Mouse (Mus musculus): ENCODE measurements around the gene Rfx2. TPM values are rescaled to one million over a fixed set of nuclear protein-coding genes. Genes with fewer than 3 reads are reported as not detected.

The Rfx2 gene
- polyA plus RNA-seq, 1 experiment from 2014 or later: 3.3 TPM

DNA sequence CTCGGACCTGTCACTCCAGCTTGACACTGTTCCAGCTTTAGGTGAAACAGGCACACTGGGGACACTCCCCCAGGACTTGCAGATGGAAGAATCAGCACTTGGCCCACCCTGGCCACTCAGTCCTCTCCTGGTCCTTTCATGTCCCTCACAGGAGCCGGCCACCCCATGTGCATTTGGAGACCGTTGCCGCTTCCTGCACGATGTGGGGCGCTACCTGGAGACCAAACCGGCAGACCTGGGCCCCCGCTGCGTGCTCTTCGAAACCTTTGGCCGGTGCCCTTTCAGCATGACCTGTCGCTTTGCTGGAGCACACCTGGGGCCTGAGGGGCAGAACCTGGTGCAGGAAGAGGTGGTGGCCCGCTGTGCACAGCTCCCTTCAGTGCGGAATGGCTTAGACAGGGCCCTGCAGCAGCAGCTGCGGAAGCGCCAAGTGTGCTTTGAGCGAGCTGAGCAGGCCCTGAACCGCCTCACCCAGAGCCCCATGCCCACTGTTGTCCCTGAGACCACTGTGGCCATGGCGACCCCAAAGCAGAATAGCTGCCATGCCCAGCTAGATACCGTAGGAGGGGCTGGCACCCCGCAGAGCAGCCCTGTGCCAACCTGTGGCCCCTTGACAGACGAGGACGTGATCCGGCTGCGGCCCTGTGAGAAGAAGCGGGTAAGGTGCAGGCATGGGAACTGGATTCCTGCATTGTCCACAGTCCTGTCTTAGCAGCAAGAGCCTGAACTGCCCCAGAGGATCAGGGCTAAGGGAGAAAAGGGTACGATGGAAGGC is 64.0 kb downstream of the Rfx2 start:
- DNase-seq (ENCODE audit: low spot score) (no peak), ATAC-seq (ENCODE audit: low FRiP score, low TSS enrichment) (no peak)
- Histone ChIP-seq H3K4me3 (ENCODE audit: low read depth, low read length) (no peak overlapping the region), H3K27ac (replicated peaks) (no peak overlapping the region), H3K27me3 (ENCODE audit: control insufficient read depth, insufficient read depth, low read length) (no peaks in the 10 kb centered on the region), H3K9me3 (ENCODE audit: control insufficient read depth, low read length) (no peaks in the 10 kb centered on the region), H3K9ac (ENCODE audit: low read length) (no peak overlapping the region), H3K4me1 (replicated peaks; ENCODE audit: control insufficient read depth, insufficient read depth) (no peaks in the 10 kb centered on the region; the same call in 1 of the 2 replicates), H3K36me3 (ENCODE audit: control insufficient read depth, insufficient read depth, low read length) (peaks cover 12% of the 10 kb centered on the region; the same call in 1 of the 2 replicates), H3K4me2 (replicated peaks; ENCODE audit: low read depth) (no peak overlapping the region)
- WGBS: 94% methylated on average over 26 of the region's 27 CpGs
- no peak for TF ChIP-seq CTCF (IDR thresholded peaks at IDR 0.05; ENCODE audit: low read depth)
- no peak for TF ChIP-seq EP300 (optimal IDR thresholded peaks at IDR 0.05)

DNA sequence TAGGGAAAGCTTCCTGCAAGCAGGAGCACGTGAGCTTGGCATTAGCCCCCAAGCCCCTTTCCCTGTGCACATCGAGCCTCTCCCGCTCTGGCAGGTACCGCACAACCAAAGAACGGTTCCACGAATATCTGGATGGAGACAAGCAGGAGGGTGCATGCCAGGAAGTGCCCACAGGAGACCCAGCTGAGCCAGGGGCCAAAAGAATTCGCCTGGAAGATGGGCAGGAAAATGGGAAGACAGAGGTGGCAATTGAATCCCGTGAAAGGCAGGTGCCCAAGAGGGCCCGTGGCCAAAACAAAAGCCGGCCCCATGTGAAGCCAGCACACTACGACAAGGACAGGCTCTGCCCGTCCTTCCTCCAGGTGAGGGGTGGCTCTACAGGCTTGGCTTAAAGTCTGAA is 65.4 kb downstream of the Rfx2 start:
- TF ChIP-seq EP300 (optimal IDR thresholded peaks at IDR 0.05) (no peak), CTCF (IDR thresholded peaks at IDR 0.05; ENCODE audit: low read depth) (no peak)
- ATAC-seq (ENCODE audit: low FRiP score, low TSS enrichment) (no peak), DNase-seq (ENCODE audit: low spot score) (no peak)
- Histone ChIP-seq H3K36me3 (ENCODE audit: control insufficient read depth, insufficient read depth, low read length) (peaks cover 12% of the 10 kb centered on the region; the same call in 1 of the 2 replicates), H3K9ac (ENCODE audit: low read length) (peak overlapping the region; percentile 0; the same call in 1 of the 2 replicates), H3K9me3 (ENCODE audit: control insufficient read depth, low read length) (no peaks in the 10 kb centered on the region), H3K4me1 (replicated peaks; ENCODE audit: control insufficient read depth, insufficient read depth) (peaks cover 6% of the 10 kb centered on the region), H3K27me3 (ENCODE audit: control insufficient read depth, insufficient read depth, low read length) (no peaks in the 10 kb centered on the region), H3K4me3 (ENCODE audit: low read depth, low read length) (peak overlapping the region; percentile 75), H3K4me2 (replicated peaks; ENCODE audit: low read depth) (peak overlapping the region; percentile 50), H3K27ac (replicated peaks) (no peak overlapping the region)
- 41% methylated on average over 12 of the region's 12 CpGs for WGBS

DNA sequence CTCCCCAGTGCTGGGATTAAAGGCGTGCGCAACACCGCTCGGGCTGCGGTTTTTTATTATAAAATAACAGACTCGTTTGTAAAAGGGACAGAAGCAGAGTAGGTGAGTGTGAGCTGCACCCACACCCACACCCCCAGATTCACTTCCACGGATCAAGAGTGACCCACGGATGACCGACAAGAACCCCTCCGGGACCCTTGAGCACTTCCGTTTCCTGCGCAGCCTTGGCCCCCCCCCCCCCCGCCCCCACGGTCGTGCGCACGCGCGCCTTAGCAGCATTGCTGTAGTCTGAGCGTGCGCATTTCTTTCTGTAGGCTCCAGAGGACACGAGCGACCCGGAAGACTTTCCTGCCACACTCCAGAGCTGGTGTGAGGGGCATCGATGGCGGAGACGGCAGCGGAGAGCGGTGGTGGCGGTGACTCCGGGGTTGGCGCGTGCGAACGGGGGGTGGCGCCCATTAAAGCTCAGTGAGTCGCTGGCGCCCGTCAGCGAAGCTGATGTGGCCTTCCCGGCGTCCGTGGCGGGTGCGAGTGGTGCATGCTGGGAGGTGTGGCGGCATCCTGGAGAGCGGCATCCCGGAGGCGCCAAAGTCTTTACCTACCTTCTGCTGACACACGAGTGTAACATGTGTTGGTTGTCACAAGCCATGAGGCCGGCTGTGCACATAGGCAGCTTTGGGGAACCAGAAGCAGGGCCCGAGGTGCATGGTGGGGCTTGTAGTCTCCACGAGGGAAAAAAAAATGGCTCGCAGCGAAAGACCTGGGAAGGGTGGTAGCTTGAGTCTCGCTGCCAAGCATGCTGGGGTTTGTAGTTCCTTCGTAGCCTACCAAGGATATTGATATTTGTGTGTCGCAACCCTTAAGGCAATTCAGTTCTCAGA is 66.1 kb downstream of the Rfx2 start, which contains the start of gene Dus3l:
Gene Dus3l (plus strand): TSS at position 284 of the 881 bp plus-strand sequence.
- H3K36me3 ChIP-seq (ENCODE audit: control insufficient read depth, insufficient read depth, low read length): peaks cover 12% of the 10 kb centered on the region; the same call in 1 of the 2 replicates
- H3K4me3 ChIP-seq (ENCODE audit: low read depth, low read length): peak within 1 kb of the TSS; percentile 75
- peak within 1 kb of the TSS; percentile 50 for H3K4me2 ChIP-seq (replicated peaks; ENCODE audit: low read depth)
- peaks cover 6% of the 10 kb centered on the region for H3K4me1 ChIP-seq (replicated peaks; ENCODE audit: control insufficient read depth, insufficient read depth)
- WGBS: under 1% methylated on average over 52 of the region's 58 CpGs
- H3K27ac ChIP-seq (replicated peaks): peak within 1 kb of the TSS; percentile 97
- H3K9ac ChIP-seq (ENCODE audit: low read length): peak within 1 kb of the TSS; percentile 81
- no peaks in the 10 kb centered on the region for H3K9me3 ChIP-seq (ENCODE audit: control insufficient read depth, low read length)
- TF ChIP-seq CTCF (IDR thresholded peaks at IDR 0.05; ENCODE audit: low read depth): no peak
- no peak for TF ChIP-seq EP300 (optimal IDR thresholded peaks at IDR 0.05)
- ATAC-seq (ENCODE audit: low FRiP score, low TSS enrichment): peak; percentile 85
- peak; percentile 90 for DNase-seq (ENCODE audit: low spot score)
- no peaks in the 10 kb centered on the region for H3K27me3 ChIP-seq (ENCODE audit: control insufficient read depth, insufficient read depth, low read length)

DNA sequence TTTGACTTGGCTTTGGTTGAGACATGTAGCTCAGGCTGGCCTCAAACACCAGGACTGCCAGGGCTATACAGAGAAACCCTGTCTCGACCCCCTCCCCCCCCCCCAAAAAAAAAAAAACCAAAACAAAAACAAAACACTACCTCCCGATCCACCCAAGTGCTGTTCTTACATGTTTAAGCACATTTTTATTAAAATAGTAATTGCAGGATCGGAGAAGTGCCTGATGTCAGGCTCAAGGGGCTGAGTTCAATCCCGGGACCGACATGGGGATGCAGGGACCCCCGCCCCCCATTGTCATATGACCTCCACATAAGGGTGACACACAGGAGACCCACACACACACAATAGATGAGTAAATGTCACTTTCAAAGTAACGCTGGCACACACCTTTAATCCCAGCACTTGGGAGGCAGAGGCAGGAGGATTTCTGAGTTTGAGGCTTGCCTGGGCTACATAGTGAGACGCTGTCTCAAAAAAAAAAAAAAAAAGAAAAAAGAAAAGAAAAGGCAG is 67.0 kb downstream of the Rfx2 start:
- Histone ChIP-seq H3K27me3 (ENCODE audit: control insufficient read depth, insufficient read depth, low read length) (no peaks in the 10 kb centered on the region), H3K4me3 (ENCODE audit: low read depth, low read length) (peak overlapping the region; percentile 75; the same call in 1 of the 2 replicates), H3K36me3 (ENCODE audit: control insufficient read depth, insufficient read depth, low read length) (peaks cover 12% of the 10 kb centered on the region; the same call in 1 of the 2 replicates), H3K4me1 (replicated peaks; ENCODE audit: control insufficient read depth, insufficient read depth) (peaks cover 6% of the 10 kb centered on the region), H3K9ac (ENCODE audit: low read length) (no peak overlapping the region), H3K4me2 (replicated peaks; ENCODE audit: low read depth) (peak overlapping the region; percentile 50), H3K9me3 (ENCODE audit: control insufficient read depth, low read length) (no peaks in the 10 kb centered on the region), H3K27ac (replicated peaks) (peak overlapping the region; percentile 97)
- TF ChIP-seq CTCF (IDR thresholded peaks at IDR 0.05; ENCODE audit: low read depth) (no peak), EP300 (optimal IDR thresholded peaks at IDR 0.05) (no peak)
- ATAC-seq (ENCODE audit: low FRiP score, low TSS enrichment) (no peak), DNase-seq (ENCODE audit: low spot score) (no peak)
- 73% methylated on average over 8 of the region's 8 CpGs for WGBS

DNA sequence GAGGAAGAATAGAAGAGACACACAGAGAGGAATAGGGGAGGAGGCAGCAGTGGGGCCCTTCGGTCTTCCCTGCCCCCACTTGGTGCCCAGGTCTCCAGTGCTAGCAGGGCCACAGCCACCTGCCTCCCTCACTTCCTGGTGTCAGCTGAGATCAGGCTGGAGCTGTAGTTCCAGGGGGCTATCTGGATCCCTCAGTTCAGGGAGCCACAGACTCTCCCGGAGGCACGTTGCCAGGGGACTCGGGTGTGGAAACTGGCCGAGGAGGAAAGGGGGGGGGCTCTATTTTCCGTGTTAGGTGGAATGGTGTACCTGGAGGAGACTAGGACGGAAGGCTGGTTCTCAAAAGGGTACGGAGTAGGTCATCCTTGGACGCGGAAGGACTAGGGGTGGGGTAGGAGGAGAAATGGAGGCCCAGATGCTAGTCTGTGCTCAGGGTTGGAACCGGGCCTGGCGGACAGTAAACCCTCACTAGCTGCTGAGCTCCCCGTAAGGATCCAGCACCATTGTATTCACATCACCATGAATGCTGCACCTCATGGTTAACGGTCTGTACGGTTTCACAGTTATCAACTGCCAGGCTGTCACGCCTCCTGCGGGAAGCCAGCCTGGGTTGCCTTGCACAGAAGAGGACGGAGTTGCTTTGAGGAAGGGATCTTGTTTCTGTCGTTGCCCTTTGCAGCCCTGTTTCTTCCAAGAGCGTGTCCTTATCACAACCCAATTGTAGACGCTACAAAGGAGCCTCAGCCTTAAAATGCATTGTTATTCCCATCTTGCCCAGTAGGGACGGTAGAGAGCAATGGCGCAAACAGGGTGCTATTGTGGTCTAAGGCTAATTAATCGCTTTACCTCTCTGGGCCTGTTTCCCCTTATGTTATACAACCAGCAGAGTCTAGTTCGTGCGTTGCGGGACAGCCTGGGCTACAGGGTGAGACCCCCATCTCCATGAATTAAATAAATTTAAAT is 67.8 kb downstream of the Rfx2 start:
- no peak for TF ChIP-seq EP300 (optimal IDR thresholded peaks at IDR 0.05)
- TF ChIP-seq CTCF (IDR thresholded peaks at IDR 0.05; ENCODE audit: low read depth): peak; percentile 100
- Histone ChIP-seq H3K27me3 (ENCODE audit: control insufficient read depth, insufficient read depth, low read length) (no peaks in the 10 kb centered on the region), H3K4me3 (ENCODE audit: low read depth, low read length) (no peak overlapping the region), H3K9ac (ENCODE audit: low read length) (no peak overlapping the region), H3K9me3 (ENCODE audit: control insufficient read depth, low read length) (no peaks in the 10 kb centered on the region), H3K4me2 (replicated peaks; ENCODE audit: low read depth) (peak overlapping the region; percentile 76; the same call in 1 of the 2 replicates), H3K36me3 (ENCODE audit: control insufficient read depth, insufficient read depth, low read length) (peaks cover 10% of the 10 kb centered on the region; the same call in 1 of the 2 replicates), H3K27ac (replicated peaks) (peak overlapping the region; percentile 78), H3K4me1 (replicated peaks; ENCODE audit: control insufficient read depth, insufficient read depth) (peaks cover 6% of the 10 kb centered on the region)
- WGBS: 36% methylated on average over 27 of the region's 27 CpGs
- ATAC-seq (ENCODE audit: low FRiP score, low TSS enrichment) (no peak), DNase-seq (ENCODE audit: low spot score) (peak; percentile 63)
